Mouse (Mus musculus) layer of hippocampus, adult 11-12 months (tissue): ENCODE data around the gene Gast.
A peak's percentile ranks its signal among the peaks of the same experiment; 100 is the strongest.

Experiments
- DNase-seq: peaks from one replicate; pipeline ENCODE4 v3.0.0; 2022; ENCODE audit warnings: low spot score

Gene Gast

DNA sequence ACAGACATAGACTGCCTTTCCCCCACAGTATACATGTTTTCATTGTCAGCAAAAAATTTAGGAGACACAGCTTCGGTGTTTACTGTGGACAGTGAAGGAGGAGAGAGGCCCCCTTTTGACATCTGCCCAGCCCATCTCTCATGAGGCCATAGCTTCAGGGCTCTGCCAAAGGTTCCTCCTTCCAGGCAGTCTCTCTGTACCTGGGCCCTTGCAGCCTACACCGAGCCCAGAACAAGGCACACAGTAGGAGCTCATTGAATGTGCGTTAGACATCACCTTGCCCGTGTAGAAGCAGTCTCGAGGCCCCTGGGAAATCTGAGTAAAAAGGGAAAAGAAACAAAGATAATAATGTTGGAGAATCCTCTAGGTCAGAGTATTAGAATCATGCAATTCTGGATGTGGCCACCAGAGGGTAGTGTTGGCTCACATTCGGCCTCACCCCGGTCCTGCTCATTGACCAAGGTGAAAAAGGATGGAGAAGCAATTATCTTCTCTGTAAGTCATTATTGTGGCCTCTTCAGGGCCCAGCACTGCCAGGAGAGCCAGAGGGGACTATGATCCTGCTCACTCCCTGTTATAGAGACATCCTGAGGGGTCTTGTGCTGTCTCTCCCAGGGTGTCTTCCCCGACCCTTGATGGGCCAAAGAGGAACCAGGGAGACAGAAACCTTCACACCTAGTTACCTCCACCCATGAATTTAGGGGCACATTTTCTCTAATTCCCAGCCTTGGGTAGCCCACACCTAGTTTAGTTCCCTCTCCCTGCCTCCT, 28.2 kb downstream of the Gast start:
- DNase-seq = peak; percentile 81

DNA sequence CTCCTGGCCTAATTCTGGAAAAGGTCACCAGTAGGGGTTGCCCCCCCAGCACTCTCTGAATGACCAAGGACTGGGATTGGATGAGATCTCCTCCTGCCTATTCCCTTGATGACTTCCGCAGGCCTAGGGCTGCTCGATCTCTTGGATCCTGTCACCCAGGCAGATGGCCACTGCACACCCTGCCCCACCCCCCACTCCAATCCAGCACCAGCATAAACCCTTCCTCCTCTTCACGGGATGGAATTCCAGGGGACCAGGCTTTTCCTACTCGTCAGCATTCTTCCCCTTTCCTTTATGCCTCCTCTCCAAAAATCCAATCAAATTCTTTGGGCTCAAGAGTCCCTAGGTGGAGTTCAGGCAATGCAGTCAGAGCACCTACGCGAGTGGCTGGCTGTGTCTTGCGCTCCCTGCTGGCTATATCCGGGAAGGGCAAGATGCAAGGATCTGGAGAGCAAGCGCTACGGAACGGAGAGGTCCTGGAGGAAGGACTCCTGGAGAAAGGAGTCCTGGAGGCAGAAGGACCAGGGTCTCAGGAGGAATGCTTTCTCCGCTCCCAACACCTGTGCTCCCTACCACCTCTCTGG, 28.9 kb downstream of the Gast start:
- peak; percentile 68 for DNase-seq

DNA sequence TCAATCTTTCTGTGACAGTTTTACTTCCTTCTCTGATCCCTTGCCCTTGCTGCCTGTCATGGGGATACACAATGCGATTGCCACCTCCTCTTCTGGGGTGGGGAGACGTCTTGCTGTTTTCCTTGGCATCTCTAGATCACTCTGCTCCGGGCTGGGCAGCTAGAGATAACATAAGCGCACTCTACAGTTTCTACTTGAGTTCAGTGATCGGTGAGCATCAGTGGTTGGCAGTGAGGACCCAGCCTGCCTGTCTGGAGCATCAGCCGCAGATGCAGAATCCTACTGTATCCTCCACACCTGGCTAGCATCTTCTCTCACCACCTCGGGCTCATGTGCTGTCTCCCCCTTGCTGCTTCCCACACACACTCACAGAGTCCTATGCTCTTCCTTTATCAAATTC, 34.9 kb downstream of the Gast start:
- no peak for DNase-seq

DNA sequence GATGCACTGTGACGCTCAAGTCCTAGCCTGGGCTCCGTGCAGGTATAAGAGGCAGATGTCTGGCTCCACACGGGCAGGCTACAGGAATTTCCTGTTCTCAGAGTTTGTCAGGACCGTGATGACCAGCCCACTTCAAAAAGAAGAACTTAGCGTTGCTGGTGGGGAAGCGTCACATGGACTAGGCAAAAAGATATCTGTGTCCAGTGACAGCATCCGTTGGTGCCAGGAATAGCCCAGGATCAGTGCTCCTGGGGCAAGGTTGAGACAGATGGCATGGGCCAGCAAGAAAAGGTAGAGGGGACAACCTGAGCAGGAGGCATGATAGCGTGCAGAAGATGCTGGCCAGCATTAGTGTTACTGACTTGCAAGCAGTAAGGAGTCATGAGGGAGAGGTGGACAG, 35.6 kb downstream of the Gast start:
- DNase-seq = no peak

DNA sequence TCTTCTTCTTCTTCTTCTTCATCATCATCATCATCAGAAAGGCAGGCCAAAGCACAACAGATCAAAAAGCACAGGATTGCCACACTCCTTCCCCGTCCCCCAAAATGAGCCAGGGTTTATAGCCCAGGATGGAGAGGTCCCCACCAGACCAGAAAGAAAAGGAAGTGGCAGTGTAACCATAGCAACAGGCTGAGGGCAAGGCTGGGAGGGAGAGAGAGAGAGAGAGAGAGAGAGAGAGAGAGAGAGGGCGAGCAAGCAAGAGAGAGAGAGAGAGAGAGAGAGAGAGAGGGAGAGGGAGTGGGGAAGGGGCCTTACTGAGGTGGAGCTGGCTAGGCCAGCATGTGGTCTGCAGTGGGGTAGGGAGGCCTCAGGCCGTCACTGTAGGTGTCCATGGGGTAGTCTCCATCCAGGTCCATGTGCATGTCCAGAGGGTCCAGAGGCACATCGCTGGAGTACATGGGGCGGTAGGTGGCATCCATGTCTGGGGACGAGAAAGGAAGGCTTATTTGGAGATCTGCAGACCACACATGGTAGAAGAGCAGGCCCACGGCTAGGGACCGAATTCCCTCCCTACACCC, 37.9 kb downstream of the Gast start:
- no peak for DNase-seq

DNA sequence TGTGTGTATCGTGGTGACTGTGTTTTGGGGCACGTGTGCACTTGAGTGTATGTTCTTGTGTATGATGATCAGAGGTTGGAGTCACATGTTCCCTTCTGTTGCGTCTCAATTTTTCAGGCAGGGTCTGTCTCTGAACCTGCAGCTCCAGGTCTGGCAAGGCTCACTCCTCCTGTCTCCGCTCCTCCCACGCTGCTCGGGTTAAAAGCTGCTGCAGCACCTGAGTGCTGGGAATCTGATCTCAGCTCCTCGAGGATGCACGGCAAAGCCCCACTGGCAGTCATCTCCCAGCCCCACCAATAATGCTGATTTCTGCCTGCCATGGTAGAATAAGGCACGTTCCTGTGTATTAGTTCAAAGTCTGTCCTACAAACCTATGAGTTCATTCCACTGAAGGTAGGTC, 40.9 kb downstream of the Gast start:
- no peak for DNase-seq

DNA sequence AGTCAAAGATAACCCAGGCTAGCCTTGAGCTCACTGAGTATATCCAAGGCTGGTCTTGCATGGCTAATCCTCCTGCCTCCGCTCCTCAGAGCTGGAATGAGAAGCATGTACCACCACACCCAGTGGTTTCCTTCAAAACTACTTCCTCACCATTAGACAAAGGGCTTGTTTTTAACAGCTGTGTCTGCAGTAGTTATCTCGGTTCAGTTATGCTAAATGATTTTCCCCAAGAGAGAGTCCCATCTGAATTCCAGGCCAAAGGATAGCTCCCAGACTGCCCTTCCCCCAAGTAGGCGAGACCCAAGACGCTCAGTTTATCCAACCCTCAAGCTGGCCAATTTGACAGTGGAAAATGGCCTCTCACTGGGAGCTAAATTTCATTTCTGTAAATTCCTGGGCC, 41.8 kb downstream of the Gast start:
- DNase-seq = no peak

DNA sequence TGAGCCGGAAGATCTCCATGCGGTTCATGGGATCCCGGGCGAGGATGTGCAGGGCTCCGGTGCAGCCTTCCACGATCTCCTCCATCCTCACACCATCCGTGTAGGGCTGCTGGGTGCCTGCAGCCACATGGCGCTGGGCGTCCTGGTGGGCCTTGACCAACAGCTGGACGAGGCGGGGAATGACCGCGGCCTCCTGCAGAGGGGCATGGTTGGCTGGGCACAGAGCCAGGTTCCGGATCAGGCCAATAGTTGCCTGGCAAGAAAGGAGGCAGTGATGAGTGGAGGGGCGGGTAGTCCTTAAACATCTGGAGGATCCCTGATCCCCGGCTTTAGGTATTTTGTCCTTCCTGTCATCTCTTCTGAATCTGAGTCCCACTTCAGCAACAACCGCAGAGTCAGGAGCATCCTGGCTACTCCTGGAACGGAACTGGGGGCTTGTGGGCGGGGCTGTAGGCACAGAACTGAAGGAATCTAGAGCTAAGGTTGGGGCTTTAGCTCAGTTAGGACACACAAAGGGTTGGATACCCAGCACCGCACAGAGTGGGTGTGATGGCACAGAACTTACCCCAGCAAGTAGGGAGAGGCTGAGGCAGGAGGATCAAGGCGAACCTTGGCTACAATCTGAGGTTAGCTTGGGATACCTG, 42.7 kb downstream of the Gast start:
- no peak for DNase-seq

DNA sequence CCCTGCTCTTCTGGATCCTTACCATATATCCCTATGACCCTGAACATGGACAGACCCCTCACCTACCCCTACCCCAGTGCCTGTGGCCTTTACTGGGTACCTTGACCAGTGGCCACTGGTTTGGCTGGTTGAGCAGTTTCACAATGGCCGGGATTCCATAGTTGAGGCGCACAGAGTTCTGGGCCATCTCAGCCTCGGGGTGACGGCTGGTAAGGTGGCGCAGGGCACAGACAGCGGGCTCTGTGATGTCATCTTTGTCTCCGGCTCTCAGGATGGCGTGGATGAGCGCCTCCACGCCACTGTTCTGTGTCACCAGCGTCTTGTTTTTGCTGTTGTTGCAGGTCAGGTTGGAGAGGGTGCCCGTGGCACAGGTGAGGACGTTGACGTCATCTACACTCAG, 43.8 kb downstream of the Gast start:
- no peak for DNase-seq

DNA sequence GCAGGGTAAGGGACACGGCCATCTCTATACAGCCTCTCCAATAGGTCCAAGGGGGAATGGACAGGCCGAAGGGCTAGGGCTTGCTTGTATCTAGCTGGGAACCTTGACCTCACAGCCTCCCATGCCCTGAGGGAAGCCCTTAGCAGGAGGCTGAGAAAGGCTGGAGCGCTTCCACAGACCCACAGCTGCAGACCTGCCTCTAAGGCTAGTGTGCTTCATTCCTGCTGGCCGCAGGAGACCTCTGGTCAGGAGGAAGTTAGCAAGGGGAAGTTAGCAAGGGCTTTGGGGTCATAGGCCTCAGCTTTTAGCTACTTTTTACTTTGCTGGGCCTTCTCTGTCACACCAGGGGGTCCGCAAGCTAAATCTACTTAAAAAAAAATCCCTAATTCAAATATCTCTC, 44.2 kb downstream of the Gast start:
- DNase-seq = no peak

DNA sequence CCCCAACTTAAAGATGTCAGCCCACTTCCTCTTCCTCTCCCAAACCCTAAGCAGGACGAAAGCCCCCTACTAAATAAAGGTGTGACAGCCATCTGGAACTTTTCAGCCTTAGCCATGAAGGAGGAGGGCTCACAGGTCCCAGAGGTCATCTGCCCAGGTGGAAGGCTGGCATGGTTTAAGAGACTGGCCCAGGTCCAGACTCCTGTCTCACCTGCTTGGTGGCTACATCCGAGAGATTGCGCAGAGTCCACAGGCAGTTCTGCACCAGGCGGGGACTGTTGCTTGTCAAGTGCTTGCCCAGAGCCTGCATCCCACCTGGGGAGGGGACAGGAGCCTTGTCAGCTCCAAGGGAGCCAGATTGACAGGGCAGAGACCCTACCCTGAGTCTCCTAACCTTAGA, 45.1 kb downstream of the Gast start:
- DNase-seq = no peak

DNA sequence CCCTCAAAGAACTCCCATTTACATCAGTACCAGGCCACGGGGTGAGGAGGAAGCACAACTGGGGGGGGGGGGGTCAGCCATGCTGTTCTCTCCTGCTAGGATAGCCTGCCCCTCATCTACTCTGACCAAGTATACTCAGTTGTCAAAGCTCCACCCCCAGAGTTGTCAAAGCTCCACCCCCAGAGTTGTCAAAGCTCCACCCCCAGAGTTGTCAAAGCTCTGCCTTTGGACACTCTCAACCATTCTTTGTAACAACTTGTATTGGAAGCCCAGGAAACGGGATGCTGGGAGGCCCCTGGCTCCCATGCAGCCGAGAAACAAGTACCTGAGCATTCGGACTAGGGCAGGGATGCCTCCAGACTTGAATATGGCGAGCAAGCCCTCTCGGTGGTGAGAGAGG, 48.5 kb downstream of the Gast start:
- no peak for DNase-seq

DNA sequence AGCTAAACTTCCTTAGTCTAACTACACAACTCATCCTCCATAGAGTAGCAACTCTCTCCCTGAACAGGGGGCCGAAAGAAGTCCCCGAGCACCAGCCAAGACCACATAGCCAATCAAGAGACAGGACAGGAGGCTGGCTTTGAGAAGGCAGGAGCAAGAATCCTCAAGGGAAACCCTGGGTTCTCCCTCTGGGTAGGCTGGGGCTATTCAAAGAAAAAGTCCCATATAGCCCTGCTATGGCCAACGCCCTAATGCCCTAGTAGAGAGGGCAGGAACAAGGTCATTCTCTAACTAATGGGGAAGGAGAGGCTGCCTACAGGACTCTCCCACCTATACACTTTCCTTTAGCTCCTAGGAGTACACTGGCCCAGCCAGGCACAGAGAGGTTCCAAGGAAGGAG, 50.8 kb downstream of the Gast start:
- no peak for DNase-seq

DNA sequence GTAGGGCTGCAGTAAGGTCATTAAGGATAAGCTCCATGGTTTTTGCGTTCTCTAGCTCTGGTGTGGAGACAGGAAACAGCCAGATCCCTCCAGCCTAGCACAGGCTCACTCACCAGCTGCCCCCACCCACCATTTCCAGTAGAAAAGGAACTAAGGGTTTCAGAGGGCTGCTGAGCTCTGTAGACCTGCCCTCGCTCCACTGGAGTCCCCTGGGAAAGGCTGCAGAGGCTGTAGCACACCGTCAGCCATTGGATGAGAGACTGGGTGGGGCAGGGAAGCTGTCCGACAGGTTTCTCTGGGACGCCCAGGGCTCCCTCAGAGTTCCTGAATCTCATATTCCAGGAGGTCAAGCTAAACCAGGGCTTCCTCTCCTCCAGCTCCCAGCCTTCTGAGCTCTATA, 52.4 kb downstream of the Gast start:
- DNase-seq = no peak
